In genomic region chr14:121909868-121910267, GRCm38 (mm10) we compare ENCODE assay signal across 14 mouse cellular contexts. TPM values are rescaled to one million over a fixed set of nuclear protein-coding genes. Genes with fewer than 3 reads are reported as not detected.
"Had no signal": no experiment of that assay in that cellular context is flagged by ENCODE, and none has a peak within 500 bp of the region (broad histone marks: within the 10 kb centered on the region; RNA-seq: fewer than 3 reads in every experiment).

No protein-coding gene starts in this region.

- ATAC-seq: midbrain, embryonic 15.5 days had no signal

- H3K4me3 ChIP-seq: midbrain, embryonic 10.5 days; midbrain, embryonic 12.5 days; midbrain, embryonic 15.5 days; myocyte; neural tube, embryonic 13.5 days; neural tube, embryonic 15.5 days had no signal

- H3K9ac ChIP-seq: liver, embryonic 14.5 days; lung, embryonic 14.5 days; midbrain, embryonic 12.5 days; midbrain, embryonic 15.5 days; neural tube, embryonic 13.5 days; neural tube, embryonic 15.5 days had no signal

- DNase-seq: lung, embryonic 14.5 days; lung, postnatal 10 days; lung, postnatal 4 days; right cerebral cortex, postnatal 14 days; thymus, adult 18-20 months; thymus, postnatal 14 days; thymus, postnatal 36 days had no signal

- H3K4me2 ChIP-seq: lung, embryonic 14.5 days; midbrain, embryonic 12.5 days; midbrain, embryonic 15.5 days; neural tube, embryonic 13.5 days; neural tube, embryonic 15.5 days had no signal

- H3K27me3 ChIP-seq: midbrain, embryonic 12.5 days; midbrain, embryonic 15.5 days; neural tube, embryonic 13.5 days; neural tube, embryonic 15.5 days had no signal

- H3K4me1 ChIP-seq: midbrain, embryonic 10.5 days; midbrain, embryonic 12.5 days; midbrain, embryonic 15.5 days; neural tube, embryonic 13.5 days; neural tube, embryonic 15.5 days had no signal

- H3K9me3 ChIP-seq: midbrain, embryonic 10.5 days; midbrain, embryonic 12.5 days; midbrain, embryonic 15.5 days; neural tube, embryonic 13.5 days; neural tube, embryonic 15.5 days had no signal

- H3K27ac ChIP-seq: liver, embryonic 14.5 days; midbrain, embryonic 10.5 days; midbrain, embryonic 12.5 days; midbrain, embryonic 15.5 days; neural tube, embryonic 13.5 days; neural tube, embryonic 15.5 days had no signal

RNA-seq across cellular contexts. Expression of gene Gpr18, which starts 5.7 kb away (rescaled TPM):
- polyA plus RNA-seq: myocyte; neural tube, embryonic 15.5 days had no signal
